Mouse (Mus musculus): ENCODE results near the gene Ism1. TPM values are rescaled to one million over a fixed set of nuclear protein-coding genes. Genes with fewer than 3 reads are reported as not detected.

Ism1 gene
- 1 to 10 TPM; 4.7 to 5.8 (median 5.4) TPM for total RNA-seq (2022)

- DNase-seq (ENCODE audit: low spot score in 2 of 2) = peak; percentile 19 to 49
These were observed at the start of gene Ism1 for GRCm38 (mm10) chr2:139677809-139678274. Gene Ism1 (plus strand): TSS chr2:139678178.

DNA sequence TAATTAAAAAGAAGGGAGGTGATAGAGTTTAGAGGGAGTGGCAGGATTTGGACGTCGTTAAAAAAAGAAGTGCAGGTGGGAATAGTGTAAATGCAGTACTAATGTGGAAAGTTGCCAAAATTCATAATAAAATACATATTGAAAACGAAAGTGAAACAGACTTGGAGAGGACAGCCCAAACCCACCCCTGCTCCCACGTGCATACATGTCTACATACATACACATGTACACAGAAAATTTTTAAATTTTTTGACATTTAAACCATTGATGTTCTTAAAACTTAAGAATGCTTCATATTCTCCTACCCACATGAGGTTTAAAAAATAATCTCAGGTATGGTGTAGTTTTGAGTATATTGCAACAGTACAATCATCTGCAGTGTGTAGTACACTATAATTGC, 49.2 kb upstream of the Ism1 start:
- DNase-seq (ENCODE audit: low spot score in 2 of 2) = no peak

GRCm38 (mm10) chr2:139629653-139630052, 48.3 kb upstream of the Ism1 start:
- DNase-seq (ENCODE audit: low spot score in 2 of 2) = no peak

- DNase-seq (ENCODE audit: low spot score in 2 of 2) = no peak
These were observed 43.5 kb upstream of the Ism1 start for GRCm38 (mm10) chr2:139634506-139634905.

DNA sequence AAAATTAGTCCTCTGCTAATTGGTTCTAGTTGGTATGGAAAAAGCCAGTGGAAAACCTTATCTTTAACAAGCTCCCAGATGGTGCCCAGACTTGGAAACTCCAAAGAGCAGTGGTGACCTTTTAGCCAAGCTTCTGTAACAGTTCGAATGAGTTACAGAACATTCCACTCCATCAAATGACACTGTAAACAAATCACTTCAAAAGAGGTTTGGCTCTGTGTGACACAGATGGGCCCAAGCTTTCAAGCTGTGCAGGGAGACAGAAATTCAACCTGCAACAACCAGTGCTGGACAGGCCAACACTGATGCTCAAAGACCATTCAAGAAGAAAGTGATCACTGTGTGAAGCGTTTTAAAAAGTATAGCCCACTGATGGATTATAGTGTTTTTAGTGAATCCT, 40.1 kb upstream of the Ism1 start:
- no peak for DNase-seq (ENCODE audit: low spot score in 2 of 2)

GRCm38 (mm10) chr2:139641757-139642385, 36.1 kb upstream of the Ism1 start:
- no peak for DNase-seq (ENCODE audit: low spot score in 2 of 2)

- DNase-seq (ENCODE audit: low spot score in 2 of 2) = peak in 1 of 2 experiments; percentile 29
These were observed 28.5 kb upstream of the Ism1 start for GRCm38 (mm10) chr2:139649518-139649917.

DNA sequence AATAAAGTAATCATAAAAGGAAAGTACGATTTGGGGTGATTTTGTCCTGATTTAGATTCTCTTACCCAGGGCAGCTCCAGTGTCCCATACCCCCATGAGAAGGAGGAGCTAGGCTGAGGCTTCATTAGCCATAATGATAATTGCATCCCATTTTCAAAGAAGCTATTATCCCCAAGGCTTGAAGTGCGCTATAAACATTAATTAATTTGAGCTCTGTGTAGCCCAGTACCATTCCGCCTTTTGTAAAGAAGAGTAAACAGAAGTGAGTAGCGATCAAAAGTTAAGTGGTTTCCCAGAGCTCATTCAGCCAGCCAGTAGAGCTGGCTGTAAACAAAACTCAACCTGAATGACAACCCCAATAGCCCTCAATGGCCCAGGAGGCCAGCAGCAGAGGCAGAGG, 21.2 kb upstream of the Ism1 start:
- DNase-seq (ENCODE audit: low spot score in 2 of 2) = no peak

- no peak for DNase-seq (ENCODE audit: low spot score in 2 of 2)
These were observed 6.1 kb upstream of the Ism1 start for GRCm38 (mm10) chr2:139671838-139672237.

GRCm38 (mm10) chr2:139672371-139672770, 5.6 kb upstream of the Ism1 start:
- DNase-seq (ENCODE audit: low spot score in 2 of 2) = no peak

DNA sequence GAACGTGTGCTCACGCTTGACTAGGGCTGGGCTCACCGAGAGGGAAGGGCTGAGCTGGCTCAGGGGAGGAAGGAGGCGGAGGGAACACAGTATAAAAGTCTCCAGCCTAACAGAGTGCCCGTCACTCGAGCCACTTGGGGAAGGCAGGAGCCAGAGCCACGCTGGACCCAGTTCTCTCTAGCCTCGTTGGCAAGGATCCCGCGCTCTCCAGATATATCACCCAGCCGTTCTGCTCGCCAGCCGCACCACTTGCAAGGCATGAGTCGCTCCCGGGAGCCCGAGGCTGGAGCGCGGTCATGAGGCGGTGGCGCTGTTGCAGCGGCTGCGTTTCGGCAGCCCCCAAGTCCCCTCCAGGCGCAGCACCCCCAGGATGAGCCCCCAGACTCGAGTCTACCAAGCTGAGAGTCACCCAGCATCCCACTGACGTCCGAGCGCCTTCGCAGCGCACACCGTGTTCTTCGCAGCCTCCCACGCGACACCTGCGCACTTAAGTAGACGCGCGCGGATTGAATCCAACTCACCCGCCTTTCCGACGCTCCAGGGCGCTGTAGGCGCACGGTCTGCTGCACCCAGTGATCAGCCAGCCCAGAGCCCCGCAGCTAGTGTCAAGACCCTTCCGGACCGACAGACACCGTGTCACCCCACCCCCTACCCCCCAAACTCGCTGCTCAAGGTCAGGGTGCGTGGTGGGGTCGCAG, 764 bp upstream of the Ism1 start:
- DNase-seq (ENCODE audit: low spot score in 2 of 2) = peak; percentile 67 to 77

DNA sequence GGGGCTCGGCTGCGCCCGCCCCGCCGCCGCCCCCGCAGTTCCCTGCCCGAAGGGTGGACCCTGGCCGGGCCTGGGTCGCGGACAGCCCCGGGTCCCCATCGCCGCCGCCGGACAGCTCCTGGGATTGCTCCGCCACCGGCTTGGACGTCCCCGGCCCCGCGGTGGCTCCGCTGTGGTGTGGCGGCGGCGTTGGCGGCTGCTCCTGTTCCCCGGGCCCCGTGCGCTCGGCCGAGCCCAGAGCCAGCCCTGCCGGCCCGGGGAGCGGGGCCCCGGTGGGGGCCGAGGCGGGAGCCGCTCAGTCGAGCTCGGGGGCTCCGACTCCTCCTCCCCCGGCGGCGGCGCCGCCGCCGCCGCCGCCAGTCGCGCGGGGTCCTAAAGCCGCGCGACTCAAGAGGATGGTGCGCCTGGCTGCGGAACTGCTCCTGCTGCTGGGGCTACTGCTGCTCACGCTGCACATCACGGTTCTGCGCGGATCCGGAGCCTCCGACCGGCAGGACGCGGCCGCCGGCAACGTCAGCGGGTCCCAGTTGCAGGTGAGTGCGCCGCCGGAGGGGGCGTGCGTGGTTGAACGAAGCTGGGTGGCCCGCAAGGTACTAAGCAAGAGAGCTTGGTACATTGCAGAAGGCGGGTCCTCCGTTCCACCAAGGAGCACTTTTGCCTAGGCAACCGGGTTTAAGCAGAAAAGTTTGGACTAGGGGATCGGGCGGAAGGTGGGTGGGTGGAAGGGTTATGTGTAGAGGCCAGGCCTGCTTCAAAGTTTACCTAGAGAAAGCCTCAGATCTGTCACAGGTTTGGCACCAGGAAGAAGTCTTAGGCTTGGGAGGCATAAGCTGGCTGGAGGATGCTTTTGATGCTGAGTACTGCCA, 530 bp downstream of the Ism1 start:
- DNase-seq (ENCODE audit: low spot score in 2 of 2) = peak; percentile 45 to 53

DNA sequence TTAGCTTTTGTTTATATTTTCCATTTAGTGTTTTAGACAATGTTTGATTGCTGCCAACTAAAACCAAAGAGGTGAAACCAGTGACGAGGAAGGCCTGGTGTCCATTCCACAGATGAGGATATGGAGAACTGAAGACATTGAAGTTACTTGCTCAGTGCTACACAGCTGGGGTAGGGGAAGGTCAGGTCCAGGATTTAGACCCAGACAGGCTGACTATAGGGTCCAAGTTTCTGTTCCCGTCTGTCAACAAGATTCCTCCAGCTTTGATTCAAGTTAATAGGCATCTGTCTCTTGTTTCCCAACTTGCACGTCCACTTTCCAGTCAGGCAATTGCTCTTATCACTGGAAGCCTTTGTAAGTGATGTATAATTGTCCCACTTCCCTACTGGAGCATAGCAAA, 4.6 kb downstream of the Ism1 start:
- DNase-seq (ENCODE audit: low spot score in 2 of 2) = no peak

DNA sequence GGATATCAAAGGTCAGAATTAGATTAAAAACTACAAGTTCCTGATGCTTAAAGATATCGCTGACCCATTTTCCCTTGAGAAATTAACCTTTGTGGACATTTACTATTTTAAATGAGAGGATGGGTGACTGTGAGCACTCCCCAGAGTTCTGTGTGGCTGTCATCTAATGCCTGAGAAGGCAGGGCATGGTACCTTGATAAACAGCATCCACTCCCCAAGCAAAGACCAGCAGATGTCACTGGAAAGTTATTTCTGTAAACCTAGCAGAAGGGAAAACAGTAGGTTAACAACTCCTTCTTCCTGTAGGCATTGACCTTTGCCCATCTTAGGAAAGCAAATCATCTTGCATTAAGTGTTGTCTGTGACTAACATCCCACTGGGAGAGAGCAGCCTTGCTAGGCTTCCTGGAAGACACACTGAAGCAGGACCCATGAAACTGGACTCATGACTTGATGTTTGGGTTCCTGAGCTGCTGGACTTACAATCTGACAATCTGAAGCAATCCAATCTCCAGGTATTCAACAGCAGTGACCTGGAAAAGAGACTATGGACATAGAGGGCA, 11.5 kb downstream of the Ism1 start:
- no peak for DNase-seq (ENCODE audit: low spot score in 2 of 2)

DNA sequence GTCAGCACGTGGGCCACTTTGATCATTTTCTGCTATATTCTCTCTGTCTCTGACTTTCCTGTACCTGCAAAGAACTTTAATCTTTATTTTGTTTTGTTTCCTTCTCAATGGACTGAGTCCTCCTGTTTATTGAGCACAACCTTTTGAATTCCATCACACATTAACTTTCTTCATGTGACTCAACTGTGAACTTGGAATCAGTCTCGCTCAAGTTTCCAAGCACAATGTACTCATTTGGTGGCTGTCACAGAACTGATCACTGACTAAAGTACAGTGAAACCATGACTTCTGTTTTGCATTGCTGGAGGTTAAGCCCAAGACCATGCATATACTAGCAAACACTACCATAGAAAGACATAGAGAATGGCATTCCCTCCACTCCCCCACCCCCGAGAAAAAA, 15.5 kb downstream of the Ism1 start:
- no peak for DNase-seq (ENCODE audit: low spot score in 2 of 2)

DNA sequence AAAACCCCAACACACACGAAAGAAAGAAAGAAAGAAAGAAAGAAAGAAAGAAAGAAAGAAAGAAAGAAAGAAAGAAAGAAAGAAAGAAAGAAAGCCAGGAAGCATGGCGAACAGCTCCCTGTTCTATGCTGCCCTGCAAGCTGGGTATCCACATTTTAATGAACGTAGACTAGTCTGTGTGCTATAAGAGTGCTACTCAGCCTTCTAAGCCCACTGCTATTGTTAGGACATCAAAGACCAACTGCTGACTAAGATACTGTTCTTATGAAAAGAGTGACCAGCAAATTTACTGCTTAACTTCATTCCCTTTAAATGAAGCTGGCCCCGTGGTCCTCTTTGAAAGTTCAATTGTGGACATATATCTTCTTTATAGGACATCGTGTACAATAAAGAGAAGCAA, 16.7 kb downstream of the Ism1 start:
- no peak for DNase-seq (ENCODE audit: low spot score in 2 of 2)

DNA sequence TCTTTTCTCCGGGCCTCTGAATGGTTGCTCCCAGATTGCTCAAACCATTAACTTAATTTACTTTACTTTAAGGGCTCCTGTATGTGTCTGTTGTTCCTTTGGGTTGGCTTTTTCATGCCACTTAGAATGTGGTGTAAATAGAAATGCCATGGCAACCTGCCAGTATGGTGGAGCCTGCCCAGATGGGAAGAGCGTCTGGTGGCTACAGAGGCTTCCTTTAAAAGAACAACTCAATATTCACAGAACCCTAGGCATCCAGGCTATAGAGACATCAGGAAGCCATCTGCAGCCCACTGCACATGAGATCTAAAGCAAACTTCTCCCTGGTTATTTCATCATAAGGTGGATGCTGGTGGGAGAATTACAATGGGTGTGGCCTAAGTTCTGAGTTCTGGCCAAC, 18.6 kb downstream of the Ism1 start:
- peak in 1 of 2 experiments; percentile 11 for DNase-seq (ENCODE audit: low spot score in 2 of 2)

DNA sequence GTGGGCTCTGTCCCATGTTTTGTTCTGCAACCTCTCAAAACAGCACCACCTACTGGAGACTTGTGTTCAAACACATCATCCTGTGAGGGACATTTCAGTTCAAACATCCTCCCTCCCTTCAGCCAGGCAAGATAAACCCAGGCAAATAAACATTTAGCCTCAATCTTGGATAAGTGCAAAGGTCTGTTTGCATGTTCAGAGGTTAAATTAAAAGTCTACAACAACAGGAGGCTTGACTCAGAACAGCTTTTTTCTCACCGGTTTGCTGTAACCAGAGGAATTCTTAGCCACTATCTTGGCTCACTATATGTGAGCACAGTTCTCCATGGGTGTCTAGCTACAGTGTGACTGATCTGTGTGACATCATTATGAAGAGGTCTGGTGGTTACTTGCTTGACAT, 22.6 kb downstream of the Ism1 start:
- no peak for DNase-seq (ENCODE audit: low spot score in 2 of 2)

DNA sequence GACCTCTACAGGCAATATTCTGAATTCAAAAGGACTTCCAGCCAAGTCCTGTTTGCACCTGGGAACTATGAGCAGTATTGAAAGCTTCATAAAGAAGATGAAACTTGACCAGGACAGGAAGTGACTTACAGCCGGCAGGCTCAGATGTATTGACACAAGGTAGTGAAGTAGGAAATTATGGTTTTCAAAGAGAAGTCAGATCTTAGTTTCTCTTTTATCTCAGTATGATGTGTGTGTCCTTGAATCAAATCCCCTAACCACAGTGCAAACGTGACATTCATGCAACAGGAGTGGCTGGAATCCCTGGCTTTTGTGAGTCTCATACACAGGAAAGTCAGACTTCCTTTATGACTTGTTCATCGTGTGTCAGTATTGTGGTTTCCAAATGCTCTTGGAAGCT, 27.0 kb downstream of the Ism1 start:
- DNase-seq (ENCODE audit: low spot score in 2 of 2) = no peak

DNA sequence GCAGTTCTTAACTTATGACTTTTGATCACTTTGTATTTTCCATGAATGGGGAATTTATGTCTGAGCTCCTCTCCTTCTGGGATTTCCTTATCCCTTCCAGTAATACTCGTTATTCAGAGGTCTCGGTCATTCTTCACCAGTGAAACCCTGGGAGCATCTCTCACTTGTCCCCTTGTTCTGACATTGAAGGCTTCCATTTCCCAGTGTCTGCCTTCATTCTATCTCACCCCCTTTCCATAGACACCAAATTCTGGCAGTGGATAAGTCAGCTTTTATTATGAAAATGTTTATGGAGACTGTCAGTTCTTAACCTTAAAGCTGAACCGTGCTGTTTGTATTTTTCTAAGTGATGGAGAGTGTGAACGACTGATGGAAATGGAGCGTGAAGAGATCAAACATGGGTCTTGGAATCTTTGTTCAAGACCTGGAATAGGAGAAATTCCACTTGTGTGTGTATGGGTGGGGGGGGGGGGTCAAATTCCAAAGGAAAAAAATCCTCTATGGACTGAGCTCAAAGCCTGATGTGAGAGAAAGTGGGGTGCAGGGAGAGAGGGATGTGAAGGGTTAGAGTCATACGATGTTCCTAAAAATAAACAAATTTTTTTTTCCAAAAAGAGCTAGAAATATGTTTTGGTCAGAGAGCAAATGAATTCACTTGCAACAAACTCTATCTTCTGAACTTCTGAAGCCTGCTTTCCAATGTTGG, 30.4 kb downstream of the Ism1 start:
- DNase-seq (ENCODE audit: low spot score in 2 of 2) = no peak

- no peak for DNase-seq (ENCODE audit: low spot score in 2 of 2)
These were observed 33.7 kb downstream of the Ism1 start for GRCm38 (mm10) chr2:139711640-139712039.
